Mouse (Mus musculus) layer of hippocampus, adult 2 months (tissue): ENCODE data around the gene Dusp16. TPM values are rescaled to one million over a fixed set of nuclear protein-coding genes. Genes with fewer than 3 reads are reported as not detected.

Experiments
- DNase-seq, 2 experiments: peaks; one replicate each; pipeline ENCODE4 v3.0.0; 2022; ENCODE audit warnings: low spot score in 2 of 2
- H3K27ac ChIP-seq: fragments of 200-600 bp; 2 replicates; pipeline ENCODE4 v1.8.1; 2022
- H3K4me3 ChIP-seq: fragments of 200-600 bp; 2 replicates; pipeline ENCODE4 v1.8.1; 2022; ENCODE audit warnings: mild to moderate bottlenecking
- CTCF ChIP-seq: fragments of 200-600 bp; conservative IDR thresholded peaks from 2 replicates; pipeline ENCODE4 v1.8.1; 2022; ENCODE audit warnings: antibody characterized with exemption, mild to moderate bottlenecking, moderate library complexity
- total RNA-seq, 2 experiments: library from RNA; stranded (reverse); gene quantifications; 2 replicates each; pipeline ENCODE4 v1.2.3; 2021

Dusp16 gene
- total RNA-seq, 2 experiments from 2014 or later, result 8.6 to 8.9 TPM

DNA sequence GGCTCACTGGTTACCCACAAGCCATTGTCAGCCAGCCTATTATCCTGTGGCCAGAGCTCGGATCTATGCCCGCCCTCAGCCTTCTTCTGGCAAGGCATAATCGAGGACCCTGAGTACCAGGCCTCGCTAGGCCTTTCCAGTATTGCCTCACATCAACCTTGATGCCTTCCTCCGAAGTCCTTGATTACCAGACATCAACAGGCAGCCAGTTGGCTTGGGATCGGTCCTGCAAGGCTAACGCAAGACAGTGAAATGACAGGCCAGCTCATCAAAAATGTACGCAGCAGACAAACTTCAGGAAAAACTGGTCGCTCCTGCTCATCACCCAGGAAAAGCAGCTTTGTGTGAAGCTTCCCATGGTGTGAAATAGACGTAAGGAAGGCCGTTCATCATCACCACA lies 15.4 kb upstream of the Dusp16 start:
- TF ChIP-seq CTCF, result no peak
- Histone ChIP-seq H3K4me3 (no peak overlapping the region), H3K27ac (no peak overlapping the region)
- DNase-seq, result no peak

DNA sequence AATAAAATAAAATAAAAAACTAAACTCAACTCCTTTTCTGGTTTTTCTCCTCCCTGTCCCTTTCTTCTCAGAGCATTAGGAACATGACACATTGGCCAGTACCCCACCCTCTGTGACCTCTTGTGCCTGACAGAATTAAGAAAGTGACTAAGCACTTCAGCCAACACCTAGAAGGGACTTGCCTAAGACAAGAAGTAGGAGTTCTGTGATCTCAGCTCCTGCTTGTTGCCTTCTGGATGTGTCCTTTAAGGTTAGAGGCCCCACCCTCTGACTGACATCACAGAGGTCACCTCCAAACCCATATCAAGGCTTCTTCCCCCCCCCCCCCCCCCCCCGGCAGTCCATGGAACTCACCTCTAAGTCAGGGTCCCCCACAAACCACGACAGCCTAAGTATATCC lies 14.7 kb upstream of the Dusp16 start:
- Histone ChIP-seq H3K27ac (no peak overlapping the region), H3K4me3 (no peak overlapping the region)
- no peak for TF ChIP-seq CTCF
- DNase-seq, result no peak

GRCm38 (mm10) chr6:134806130-134806529 lies 13.7 kb upstream of the Dusp16 start:
- no peak for DNase-seq
- TF ChIP-seq CTCF, result no peak
- Histone ChIP-seq H3K27ac (no peak overlapping the region), H3K4me3 (no peak overlapping the region)

- Histone ChIP-seq H3K27ac (no peak overlapping the region), H3K4me3 (no peak overlapping the region)
- no peak for TF ChIP-seq CTCF
- DNase-seq, result no peak
Observed at GRCm38 (mm10) chr6:134804736-134805277, 12.4 kb upstream of the Dusp16 start.

DNA sequence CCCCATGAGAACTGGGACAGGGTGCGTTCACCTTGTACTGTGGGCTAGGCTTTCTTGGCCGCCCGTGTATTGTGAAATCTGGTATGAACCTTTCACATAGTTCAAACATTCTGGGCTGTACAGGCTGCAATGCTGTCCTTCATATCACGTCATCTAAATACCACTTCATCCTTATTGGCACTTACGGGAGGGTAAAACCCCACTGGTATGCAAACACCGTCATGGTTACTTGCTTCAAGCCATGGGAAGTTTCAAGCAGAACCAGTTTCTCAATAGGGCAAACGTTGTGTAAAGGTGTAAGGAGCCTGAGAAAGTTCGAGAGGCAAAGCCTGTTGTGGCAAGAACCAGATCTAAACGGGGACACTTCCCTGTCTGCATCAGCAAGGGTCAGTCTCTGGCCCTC lies 10.2 kb upstream of the Dusp16 start:
- TF ChIP-seq CTCF, result no peak
- Histone ChIP-seq H3K4me3 (no peak overlapping the region), H3K27ac (no peak overlapping the region)
- DNase-seq, result no peak

GRCm38 (mm10) chr6:134801483-134801882 lies 9.1 kb upstream of the Dusp16 start:
- DNase-seq, result no peak
- H3K27ac ChIP-seq, result no peak overlapping the region
- no peak overlapping the region for H3K4me3 ChIP-seq
- no peak for TF ChIP-seq CTCF

DNA sequence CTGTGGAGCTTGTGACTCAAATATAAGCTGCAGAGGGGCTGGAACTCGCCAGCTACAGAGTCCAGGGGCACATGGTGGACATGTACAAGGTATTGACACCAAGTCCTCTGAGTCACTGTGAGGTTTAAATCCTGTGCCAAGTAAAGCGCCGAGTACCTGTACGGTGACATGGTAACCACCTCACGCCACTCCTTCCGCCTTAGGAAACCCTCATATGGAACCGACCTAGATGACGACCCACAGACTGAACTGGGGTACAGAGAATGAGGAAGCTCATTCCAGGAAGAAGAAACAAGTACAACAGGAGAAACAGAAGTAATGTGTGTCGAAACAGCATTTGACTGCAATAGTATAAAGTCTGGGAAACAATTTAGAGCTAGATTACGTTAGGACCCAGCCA lies 3.9 kb upstream of the Dusp16 start:
- TF ChIP-seq CTCF, result no peak
- H3K27ac ChIP-seq, result no peak overlapping the region

DNA sequence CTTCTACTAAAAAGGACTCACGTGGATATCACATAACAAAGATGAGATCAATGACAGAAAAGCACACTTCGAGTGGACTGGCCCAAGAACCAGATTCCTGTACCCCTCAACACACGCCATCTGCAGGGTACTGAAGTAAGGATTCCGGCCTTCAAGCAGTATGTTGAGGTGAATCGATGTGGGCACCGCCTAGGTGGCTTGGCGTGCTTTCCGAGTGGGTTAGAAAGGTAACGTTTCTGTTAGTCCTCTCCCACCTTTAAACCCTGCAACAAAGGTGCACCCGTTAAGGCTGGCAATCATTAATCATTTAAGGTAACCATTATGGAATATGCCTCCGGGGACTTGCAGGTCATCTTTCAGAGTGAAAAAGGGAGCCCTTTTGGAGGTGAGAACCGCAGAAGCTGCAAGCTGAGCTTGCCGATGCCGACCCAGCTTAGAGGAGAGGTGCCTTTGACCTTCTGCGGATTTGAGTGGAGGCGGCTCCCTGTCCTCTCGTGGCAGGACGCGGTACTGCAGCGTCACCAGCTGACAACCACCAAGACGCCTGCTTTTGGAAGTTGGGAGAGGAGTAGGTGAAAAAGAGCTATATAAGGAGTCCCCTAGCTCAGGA lies 1.6 kb upstream of the Dusp16 start:
- 0 out of 2 replicates have a peak overlapping the region, but pooled peaks have one; percentile 20 for H3K4me3 ChIP-seq
- H3K27ac ChIP-seq, result peak overlapping the region; percentile 32; the same call in 1 of the 2 replicates
- DNase-seq, result peak; percentile 62 to 80
- TF ChIP-seq CTCF, result peak; percentile 99

More for the DNA sequence above, 3.9 kb upstream of the Dusp16 start:
- no peak overlapping the region for H3K4me3 ChIP-seq
- no peak for DNase-seq

DNA sequence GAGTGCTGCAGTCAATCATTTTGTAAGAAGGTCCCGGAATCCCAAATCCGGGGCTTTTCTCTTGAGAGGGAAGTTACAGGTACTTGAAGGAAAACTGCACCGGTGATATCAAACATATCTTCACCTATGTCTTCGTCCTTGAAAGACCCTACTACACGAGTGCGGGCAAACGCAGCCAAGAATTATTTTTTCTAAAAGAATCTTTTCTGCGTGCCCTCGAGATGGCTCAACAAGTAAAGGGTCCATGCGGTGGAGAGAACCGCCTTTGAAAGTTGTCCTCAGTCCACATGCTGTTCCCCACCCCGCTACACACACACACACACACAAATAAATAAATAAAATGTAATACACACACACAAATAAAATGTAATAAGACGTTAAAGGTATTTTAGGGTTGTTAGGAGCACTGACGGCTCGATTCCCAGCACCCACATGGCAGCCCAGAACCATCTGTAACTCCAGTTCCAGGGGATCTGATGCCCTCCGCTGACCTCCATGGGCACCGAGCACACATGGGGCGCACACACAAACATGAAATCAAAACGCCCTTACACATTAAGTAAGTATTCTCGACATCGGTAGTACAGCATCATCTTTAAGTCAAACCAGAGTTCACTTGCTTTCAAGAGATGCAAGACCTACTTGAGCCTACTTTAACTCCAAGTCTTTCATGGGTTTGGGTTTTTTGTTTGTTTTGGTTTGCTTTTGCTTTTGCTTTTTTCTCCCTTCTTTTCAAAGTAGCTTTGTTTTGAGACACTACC lies 801 bp upstream of the Dusp16 start:
- peak overlapping the region; percentile 84 for H3K27ac ChIP-seq
- no peak for DNase-seq
- H3K4me3 ChIP-seq, result peak overlapping the region; percentile 82
- no peak for TF ChIP-seq CTCF

GRCm38 (mm10) chr6:134791251-134792118 lies 940 bp downstream of the Dusp16 start:
- no peak for DNase-seq
- Histone ChIP-seq H3K27ac (peak overlapping the region; percentile 83), H3K4me3 (peak overlapping the region; percentile 64)
- TF ChIP-seq CTCF, result no peak

DNA sequence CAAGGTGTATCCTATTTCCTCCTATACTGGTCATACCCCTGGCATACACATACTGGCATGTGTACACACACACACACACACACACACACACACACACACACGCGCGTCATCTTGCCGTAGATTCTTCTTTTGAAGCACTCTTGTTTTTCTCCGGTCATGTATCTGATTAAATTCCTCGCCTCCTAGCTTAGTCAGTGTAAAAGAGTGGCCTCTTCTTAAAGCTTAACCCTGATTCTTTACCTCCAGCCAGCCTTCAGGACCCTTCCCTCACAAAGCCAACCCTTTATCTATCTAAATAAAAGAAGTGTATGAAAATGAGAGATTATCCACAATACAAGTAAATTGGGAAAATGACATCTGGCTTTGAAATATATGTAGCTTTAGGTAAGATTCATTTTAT lies 3.3 kb downstream of the Dusp16 start:
- no peak overlapping the region for H3K27ac ChIP-seq
- H3K4me3 ChIP-seq, result no peak overlapping the region
- no peak for TF ChIP-seq CTCF
- no peak for DNase-seq

DNA sequence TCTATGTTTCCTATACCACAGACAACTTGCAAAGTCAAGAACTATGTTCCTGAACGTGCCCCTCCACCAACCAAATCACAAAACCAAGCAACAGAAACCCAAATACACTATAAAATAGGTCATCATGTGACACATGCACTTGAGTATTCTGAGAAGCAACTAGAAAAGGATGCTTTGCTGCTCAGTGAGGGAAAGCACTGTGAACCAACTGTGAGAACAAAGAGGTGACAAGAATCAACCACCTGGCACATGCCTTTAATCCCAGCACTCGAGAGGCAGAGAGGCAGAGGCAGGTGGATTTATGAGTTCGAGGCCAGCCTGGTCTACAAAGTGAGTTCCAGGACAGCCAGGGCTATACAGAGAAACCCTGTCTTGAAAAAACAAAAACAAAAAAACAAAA lies 6.0 kb downstream of the Dusp16 start:
- H3K27ac ChIP-seq, result no peak overlapping the region
- DNase-seq, result no peak
- no peak overlapping the region for H3K4me3 ChIP-seq
- no peak for TF ChIP-seq CTCF

GRCm38 (mm10) chr6:134782900-134783299 lies 9.5 kb downstream of the Dusp16 start:
- no peak overlapping the region for H3K27ac ChIP-seq
- no peak for TF ChIP-seq CTCF
- DNase-seq, result no peak
- H3K4me3 ChIP-seq, result no peak overlapping the region
